Mouse (Mus musculus) mature B cell (primary cell): ENCODE results near the gene Slc35e2.

Experiments
- in situ Hi-C: fragments of 300-500 bp; cut with MboI; formaldehyde crosslinking; loops from 2 replicates; pipeline ENCODE4 v1.14.3; 2019

Slc35e2 gene

GRCm38 (mm10) chr4:155575521-155575920 is 25.7 kb upstream of the Slc35e2 start:
- in situ Hi-C loops, result no loop called here

GRCm38 (mm10) chr4:155577132-155577531 is 24.1 kb upstream of the Slc35e2 start:
- in situ Hi-C loops, result no loop called here

DNA sequence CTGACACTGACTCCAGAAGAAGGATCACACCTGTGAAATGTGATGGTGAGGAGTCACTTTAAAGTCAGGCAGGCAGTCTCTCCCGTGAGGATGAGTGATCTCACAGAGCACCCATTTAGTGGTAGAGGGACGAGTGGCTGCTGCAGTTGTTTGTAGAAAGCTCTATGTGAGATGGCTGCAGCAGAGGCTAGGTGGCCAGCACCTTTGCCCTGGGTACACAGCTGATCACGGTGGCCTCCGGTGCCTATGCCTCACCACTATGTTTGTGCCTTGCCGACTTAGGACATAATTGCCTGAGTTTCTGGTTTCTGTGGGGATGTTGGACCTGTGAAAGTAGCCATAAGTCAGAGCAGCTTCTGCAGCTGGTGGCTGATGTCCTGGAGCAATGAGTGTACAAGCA is 23.5 kb upstream of the Slc35e2 start:
- in situ Hi-C loops, result no loop called here

GRCm38 (mm10) chr4:155578336-155579125 is 22.7 kb upstream of the Slc35e2 start:
- in situ Hi-C loops, result no loop called here

GRCm38 (mm10) chr4:155580420-155580819 is 20.8 kb upstream of the Slc35e2 start:
- in situ Hi-C loops, result no loop called here

- in situ Hi-C loops, result no loop called here
Measured at GRCm38 (mm10) chr4:155582279-155582905, 18.8 kb upstream of the Slc35e2 start.

DNA sequence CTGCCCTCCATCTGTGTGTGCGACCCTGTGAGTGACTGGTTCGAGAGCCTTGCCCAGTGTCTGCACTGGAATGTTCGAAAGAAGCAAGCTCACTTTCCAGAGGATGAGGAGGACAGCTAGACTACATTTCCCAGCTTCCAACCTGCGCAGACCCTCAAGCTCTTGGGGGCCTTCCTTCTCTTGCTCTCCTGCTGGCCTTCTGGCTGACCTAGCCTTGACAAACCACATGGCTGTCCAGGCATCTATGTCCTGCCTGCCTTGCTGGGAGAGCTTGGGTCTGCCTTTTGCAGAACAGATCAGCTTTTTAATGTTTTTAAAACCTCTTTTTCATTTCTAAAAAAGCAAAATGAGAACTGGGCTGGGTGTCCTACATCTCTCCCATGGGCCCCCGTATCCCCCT is 11.9 kb upstream of the Slc35e2 start:
- in situ Hi-C loops, result no loop called here

DNA sequence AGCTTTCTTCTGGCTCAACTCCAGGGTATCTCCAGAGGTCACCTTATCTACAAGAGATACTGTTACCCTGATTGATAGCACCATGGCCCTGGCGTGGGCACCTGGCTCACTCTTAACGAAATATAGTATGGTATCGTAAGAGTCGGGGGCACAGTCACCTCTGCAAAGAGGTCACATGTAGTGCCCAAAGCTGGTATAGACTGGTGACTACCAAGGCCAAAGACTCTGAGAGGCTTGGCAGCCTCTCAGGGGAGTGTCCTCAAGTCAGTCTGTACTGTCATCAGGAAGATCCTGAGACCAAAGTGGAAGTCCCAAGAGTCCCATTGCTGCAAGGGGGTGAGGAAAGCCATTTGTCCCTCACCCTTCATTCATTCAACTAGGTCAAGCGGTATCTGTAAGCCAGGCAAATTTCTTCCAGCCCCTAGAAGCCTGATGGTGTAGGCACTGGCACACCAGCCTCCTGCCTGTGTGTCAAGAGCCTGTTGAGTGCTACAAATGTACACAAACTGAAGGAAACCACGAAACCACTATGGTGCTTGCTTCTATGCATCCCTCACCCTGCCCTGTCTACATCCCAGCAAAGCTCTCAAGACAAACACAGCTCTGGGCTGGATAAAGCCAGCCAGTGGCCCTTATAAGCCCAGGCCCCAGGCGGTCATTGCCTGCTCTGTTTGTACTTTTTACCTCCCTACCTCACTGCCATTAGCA is 10.1 kb upstream of the Slc35e2 start:
- in situ Hi-C loops, result no loop called here

GRCm38 (mm10) chr4:155593780-155594179 is 7.4 kb upstream of the Slc35e2 start:
- in situ Hi-C loops, result no loop called here

- in situ Hi-C loops, result no loop called here
Measured at GRCm38 (mm10) chr4:155595777-155596176, 5.4 kb upstream of the Slc35e2 start.

- in situ Hi-C loops, result no loop called here
Measured at GRCm38 (mm10) chr4:155596606-155597005, 4.6 kb upstream of the Slc35e2 start.

GRCm38 (mm10) chr4:155598536-155598935 is 2.7 kb upstream of the Slc35e2 start:
- in situ Hi-C loops, result no loop called here

DNA sequence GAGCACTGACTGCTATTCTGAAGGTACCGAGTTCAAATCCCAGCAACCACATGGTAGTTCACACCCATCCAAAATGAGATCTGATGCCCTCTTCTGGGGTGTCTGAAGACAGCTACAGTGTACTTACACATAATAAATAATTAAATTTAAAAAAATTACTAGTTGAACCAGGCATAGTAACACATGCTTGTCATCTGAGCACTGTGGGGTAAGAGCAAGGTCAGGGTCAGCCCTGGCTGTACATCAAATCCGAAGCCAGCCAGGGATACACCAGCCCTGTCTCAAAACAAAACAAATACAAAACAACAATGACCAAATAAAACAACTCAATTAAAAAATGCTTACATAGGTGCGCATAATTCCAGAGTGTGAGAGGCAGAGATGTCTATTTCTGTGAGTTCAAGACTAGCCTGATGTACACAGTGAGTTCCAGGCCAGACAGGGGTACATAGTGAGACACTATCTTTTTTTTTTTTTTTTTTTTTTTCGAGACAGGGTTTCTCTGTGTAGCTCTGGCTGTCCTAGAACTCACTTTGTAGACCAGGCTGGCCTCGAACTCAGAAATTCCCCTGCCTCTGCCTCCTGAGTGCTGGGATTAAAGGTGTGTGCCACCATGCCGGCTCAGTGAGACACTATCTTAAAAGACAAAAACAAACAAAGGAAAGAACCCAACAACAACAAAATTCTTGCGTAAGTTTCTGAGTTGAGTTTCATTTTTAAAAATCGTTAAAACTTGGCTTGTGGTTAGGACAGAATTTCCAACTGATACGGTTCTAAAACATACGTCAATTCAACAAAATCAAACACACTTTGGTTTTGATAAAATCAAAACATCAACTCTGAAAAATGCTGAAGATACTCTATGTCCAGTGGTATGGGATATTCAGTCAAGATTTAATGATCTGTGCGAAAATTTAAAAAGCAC is 1.1 kb upstream of the Slc35e2 start:
- in situ Hi-C loops, result no loop called here

- in situ Hi-C loops, result no loop called here
Measured at GRCm38 (mm10) chr4:155601997-155602456, 811 bp downstream of the Slc35e2 start.

DNA sequence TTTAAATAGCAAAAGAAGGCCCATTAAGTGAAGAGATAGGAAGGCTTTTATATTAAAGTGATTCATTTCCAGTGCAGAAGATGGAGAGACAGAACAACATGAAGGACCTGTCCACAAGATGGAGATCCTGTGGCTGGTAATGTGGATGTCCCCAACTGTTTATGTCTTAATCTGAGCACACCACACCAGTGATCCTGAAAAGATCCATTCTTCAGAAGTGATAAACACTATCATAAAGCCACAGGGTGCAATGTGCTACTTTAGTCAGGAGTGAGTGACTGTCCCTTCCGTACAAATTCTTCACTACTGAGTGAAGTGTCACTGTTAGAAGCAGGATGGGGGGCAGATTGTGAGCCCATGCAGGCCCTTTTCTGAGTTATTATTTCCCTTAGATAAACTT is 1.5 kb downstream of the Slc35e2 start:
- in situ Hi-C loops, result no loop called here

DNA sequence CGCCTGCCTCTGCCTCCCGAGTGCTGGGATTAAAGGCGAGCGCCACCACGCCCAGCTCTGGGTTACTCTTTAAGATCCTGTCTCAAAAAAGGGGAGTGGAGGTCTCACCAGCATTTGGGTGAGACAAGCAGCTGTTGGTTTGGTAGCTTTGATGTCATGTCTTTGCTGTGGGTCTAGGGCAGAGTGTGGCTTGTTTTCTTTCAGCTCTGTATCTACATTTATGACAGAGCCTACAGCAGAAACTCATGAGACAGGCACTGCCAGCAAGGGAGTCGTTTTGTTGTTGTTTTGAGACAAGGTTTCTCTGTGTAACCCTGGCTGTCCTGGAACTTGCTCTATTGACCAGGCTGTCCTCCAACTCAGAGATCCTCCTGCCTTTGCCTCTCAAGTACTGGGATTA is 2.6 kb downstream of the Slc35e2 start:
- in situ Hi-C loops, result no loop called here

- in situ Hi-C loops, result no loop called here
Measured at GRCm38 (mm10) chr4:155605132-155605531, 3.9 kb downstream of the Slc35e2 start.

GRCm38 (mm10) chr4:155606825-155607224 is 5.6 kb downstream of the Slc35e2 start:
- in situ Hi-C loops, result no loop called here

GRCm38 (mm10) chr4:155611860-155612259 is 10.6 kb downstream of the Slc35e2 start:
- in situ Hi-C loops, result no loop called here

- in situ Hi-C loops, result no loop called here
Measured at GRCm38 (mm10) chr4:155613264-155613663, 12.0 kb downstream of the Slc35e2 start.

GRCm38 (mm10) chr4:155618321-155618720 is 17.1 kb downstream of the Slc35e2 start:
- in situ Hi-C loops, result no loop called here
